Mouse (Mus musculus) C2C12 (cell line): Measurements from ENCODE around the gene Mlycd.

Source experiments
- CTCF ChIP-seq: IDR thresholded peaks from one replicate; pipeline ENCODE4 v1.5.1; 2011; ENCODE audit not compliant: control insufficient read depth, insufficient read depth, insufficient read length
- MAX ChIP-seq: IDR thresholded peaks from one replicate; pipeline ENCODE4 v1.6.1; 2011; ENCODE audit warnings: mild to moderate bottlenecking, control low read depth
- MYOG ChIP-seq: IDR thresholded peaks from one replicate; pipeline ENCODE4 v1.6.1; 2011; ENCODE audit not compliant: control insufficient read depth, insufficient read length; ENCODE audit errors: extremely low read depth
- USF1 ChIP-seq: IDR thresholded peaks from one replicate; pipeline ENCODE4 v1.6.1; 2011; ENCODE audit warnings: low read depth, mild to moderate bottlenecking, control low read depth, moderate library complexity

GRCm38 (mm10) chr8:119440250-119440951 lies 45.7 kb downstream of the Mlycd start:
- TF ChIP-seq CTCF (peak; percentile 74), MAX (no peak), USF1 (no peak), MYOG (no peak)
